Mouse (Mus musculus) hindbrain, embryonic 11.5 days (tissue): ENCODE measurements around the gene Glt8d1. TPM values are rescaled to one million over a fixed set of nuclear protein-coding genes. Genes with fewer than 3 reads are reported as not detected.
A peak's percentile ranks its signal among the peaks of the same experiment; 100 is the strongest.

Source experiments
- ATAC-seq: fragments of 200-750 bp; cut with Nextera tagmentation; 2 replicates; pipeline ENCODE4 v1.8.0; 2017; ENCODE audit warnings: mild to moderate bottlenecking, moderate TSS enrichment, moderate library complexity; ENCODE audit not compliant: low FRiP score
- DNase-seq: peaks from one replicate; pipeline ENCODE4 v3.0.0-alpha.2; 2015; ENCODE audit warnings: low spot score
- H3K27ac ChIP-seq: fragments of 300-500 bp; sonication (generic); 2 replicates; pipeline ENCODE4 v1.5.1; 2014; ENCODE audit warnings: mild to moderate bottlenecking, low read depth, low read length
- H3K27me3 ChIP-seq: fragments of 300-500 bp; sonication (generic); 2 replicates; pipeline ENCODE4 v1.6.1; 2014; ENCODE audit warnings: mild to moderate bottlenecking, low read length, moderate library complexity, mixed read lengths; ENCODE audit not compliant: control insufficient read depth, insufficient read depth
- H3K36me3 ChIP-seq: fragments of 300-500 bp; sonication (generic); 2 replicates; pipeline ENCODE4 v1.6.1; 2014; ENCODE audit warnings: mild to moderate bottlenecking, low read length, moderate library complexity, mixed read lengths; ENCODE audit not compliant: control insufficient read depth, insufficient read depth
- H3K4me1 ChIP-seq: fragments of 300-500 bp; sonication (generic); replicated peaks from 2 replicates; pipeline ENCODE4 v1.6.1; 2014; ENCODE audit warnings: low read length, mixed read lengths; ENCODE audit not compliant: control insufficient read depth, insufficient read depth
- H3K4me2 ChIP-seq: fragments of 300-500 bp; sonication (generic); replicated peaks from 2 replicates; pipeline ENCODE4 v1.6.1; 2014; ENCODE audit warnings: mild to moderate bottlenecking, low read depth, low read length
- H3K4me3 ChIP-seq: fragments of 300-500 bp; sonication (generic); 2 replicates; pipeline ENCODE4 v1.5.1; 2014; ENCODE audit warnings: low read depth, low read length
- H3K9ac ChIP-seq: fragments of 300-500 bp; sonication (generic); 2 replicates; pipeline ENCODE4 v1.6.1; 2014; ENCODE audit warnings: low read depth, low read length
- H3K9me3 ChIP-seq: fragments of 300-500 bp; sonication (generic); 2 replicates; pipeline ENCODE4 v1.6.1; 2016; ENCODE audit warnings: low read length; ENCODE audit not compliant: control insufficient read depth
- WGBS: fragments of 180-500 bp; shearing (Covaris S2); extraction: QIAGEN DNeasy Blood & Tissue Kit; methylation state at CpG from one replicate; pipeline ENCODE4 v1.1.7; 2014; 5-methylcytosine and 5-hydroxymethylcytosine counted together
- polyA plus RNA-seq: library from polyadenylated mRNA; unstranded; fragments of >200 nt; fragmentation: Nextera tagmentation; extraction: Ambion mirVana; gene quantifications from 2 replicates; pipeline ENCODE4 v1.2.1, GENCODE M21; 2014

The Glt8d1 gene
- polyA plus RNA-seq = 65.2 and 74.2 TPM in 2 replicates

DNA sequence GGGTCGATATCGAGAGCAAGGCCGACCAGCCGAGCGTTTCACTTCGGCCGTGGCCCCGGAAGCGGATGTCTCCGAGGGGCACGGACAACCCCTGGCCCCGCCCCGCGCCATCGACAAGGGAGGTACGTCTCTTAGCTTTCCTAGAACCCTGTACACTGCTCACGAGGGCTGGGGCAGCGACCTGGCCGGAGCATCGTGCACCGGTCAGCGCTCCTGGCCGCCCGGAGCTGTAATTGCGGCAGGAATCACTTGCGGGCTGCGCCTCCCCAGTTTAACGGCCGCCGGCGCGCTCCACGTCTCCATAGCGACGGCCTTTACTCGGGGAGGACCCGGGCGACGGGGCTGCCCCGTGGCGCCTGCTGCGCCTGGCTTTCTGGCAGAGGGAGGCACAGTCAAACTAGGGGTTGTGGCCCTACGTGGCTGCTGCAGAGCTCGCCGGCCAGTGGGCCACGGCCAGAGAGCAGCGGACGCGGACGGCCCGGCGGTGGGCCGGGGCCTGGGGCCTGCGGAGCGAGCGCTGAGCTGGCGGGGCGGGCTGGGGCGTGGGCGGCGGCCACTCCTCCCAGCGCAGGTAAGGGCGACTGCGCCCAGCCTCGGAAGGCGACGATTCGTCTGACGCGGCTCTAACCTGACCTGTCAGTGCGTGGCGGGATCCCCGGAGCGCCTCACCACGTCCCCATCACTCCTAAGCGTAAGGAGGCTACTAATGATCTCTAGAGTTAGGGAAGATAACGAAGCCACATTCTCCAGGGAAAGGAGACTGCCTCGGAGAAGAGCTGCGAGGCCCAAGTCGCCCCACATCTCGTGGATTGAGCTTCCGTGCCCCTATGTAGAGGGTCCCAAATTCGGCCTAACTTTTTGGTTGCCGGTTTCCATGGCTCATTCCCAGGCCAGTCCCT is at the start of gene Glt8d1, which contains the start of gene Spcs1:
Gene Glt8d1 (plus strand): TSS at position 94 of the 899 bp plus-strand sequence.
Gene Spcs1 (minus strand): TSS at position 366 of the 899 bp plus-strand sequence.
- H3K27me3 ChIP-seq = no peaks in the 10 kb centered on the region
- no peaks in the 10 kb centered on the region for H3K9me3 ChIP-seq
- DNase-seq (peak; percentile 88), ATAC-seq (peak; percentile 97)
- H3K9ac ChIP-seq = peak within 1 kb of the TSS; percentile 91
- peak within 1 kb of the TSS; percentile 92 for H3K4me3 ChIP-seq
- H3K4me2 ChIP-seq = peak within 1 kb of the TSS; percentile 78
- under 1% methylated on average over 83 of the region's 84 CpGs for WGBS
- H3K4me1 ChIP-seq = no peaks in the 10 kb centered on the region; the same call in 1 of the 2 replicates
- no peaks in the 10 kb centered on the region for H3K36me3 ChIP-seq
- H3K27ac ChIP-seq = peak within 1 kb of the TSS; percentile 90

DNA sequence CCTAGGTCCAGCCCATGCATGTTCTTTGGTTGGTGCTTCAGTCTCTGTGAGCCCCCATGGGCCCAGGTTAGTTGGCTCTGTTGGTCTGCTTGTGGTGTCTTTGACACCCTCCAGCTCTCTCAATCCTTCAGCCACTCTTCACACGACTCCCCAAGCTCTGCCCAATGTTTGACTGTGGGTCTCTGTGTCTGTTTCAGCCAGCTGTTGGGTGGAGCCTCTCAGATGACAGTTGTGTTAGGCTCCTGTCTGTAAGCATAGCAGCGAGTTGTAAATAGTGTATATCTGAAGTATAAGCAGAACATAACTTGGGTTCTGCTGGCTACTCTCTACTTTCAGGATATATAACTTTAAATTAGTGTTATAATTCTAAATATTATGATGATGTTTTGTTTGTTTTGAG is 42.7 kb upstream of the Glt8d1 start:
- no peak for ATAC-seq
- H3K9ac ChIP-seq = no peak overlapping the region
- no peak overlapping the region for H3K4me2 ChIP-seq
- no peaks in the 10 kb centered on the region for H3K4me1 ChIP-seq
- WGBS = 85% methylated on average over 2 of the region's 2 CpGs
- H3K9me3 ChIP-seq = no peaks in the 10 kb centered on the region
- H3K27me3 ChIP-seq = no peaks in the 10 kb centered on the region
- DNase-seq = no peak
- H3K4me3 ChIP-seq = no peak overlapping the region
- H3K27ac ChIP-seq = no peak overlapping the region
- H3K36me3 ChIP-seq = no peaks in the 10 kb centered on the region

DNA sequence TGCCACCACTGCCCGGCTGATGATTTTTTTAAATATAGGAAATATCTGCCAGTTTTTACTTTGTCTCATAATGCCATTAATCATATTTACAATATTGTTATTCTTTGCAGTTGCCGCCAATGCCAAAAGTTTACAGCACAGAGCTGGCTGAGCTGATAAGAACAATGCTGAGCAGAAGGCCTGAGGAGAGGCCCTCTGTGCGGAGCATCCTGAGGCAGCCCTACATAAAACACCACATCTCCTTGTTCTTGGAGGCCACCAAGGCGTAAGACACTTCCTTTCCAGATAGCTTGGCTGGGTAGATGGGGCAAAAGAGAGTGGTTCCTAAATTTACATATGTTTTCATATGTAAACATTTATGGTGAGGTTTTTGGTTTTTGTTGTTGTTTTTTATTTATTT is 42.2 kb upstream of the Glt8d1 start:
- no peak overlapping the region for H3K4me2 ChIP-seq
- H3K4me3 ChIP-seq = no peak overlapping the region
- DNase-seq (no peak), ATAC-seq (no peak)
- H3K36me3 ChIP-seq = no peaks in the 10 kb centered on the region
- no peak overlapping the region for H3K27ac ChIP-seq
- no peaks in the 10 kb centered on the region for H3K27me3 ChIP-seq
- no peaks in the 10 kb centered on the region for H3K4me1 ChIP-seq
- 91% methylated on average over 4 of the region's 4 CpGs for WGBS
- H3K9me3 ChIP-seq = no peaks in the 10 kb centered on the region
- H3K9ac ChIP-seq = no peak overlapping the region

DNA sequence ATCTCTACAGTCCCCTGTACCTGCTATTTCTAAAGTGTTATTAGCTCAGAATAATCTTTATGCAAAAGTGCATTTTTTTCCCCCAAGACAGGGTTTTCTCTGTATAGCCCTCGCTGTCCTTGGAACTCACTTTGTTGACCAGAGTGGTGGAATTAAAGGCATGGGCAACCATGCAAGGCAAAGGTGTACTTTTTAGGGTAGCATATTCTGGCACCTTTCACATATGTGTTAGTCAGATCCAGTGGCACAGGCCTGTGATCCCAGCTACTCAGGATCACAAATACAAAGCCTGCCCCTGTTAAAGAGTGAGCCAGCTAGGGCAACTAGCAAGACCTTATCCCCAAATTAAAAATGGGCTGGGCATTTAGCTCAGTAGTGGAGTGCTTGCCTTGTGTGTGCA is 40.8 kb upstream of the Glt8d1 start:
- Histone ChIP-seq H3K4me1 (no peaks in the 10 kb centered on the region), H3K36me3 (no peaks in the 10 kb centered on the region), H3K27ac (no peak overlapping the region), H3K4me2 (no peak overlapping the region), H3K9me3 (no peaks in the 10 kb centered on the region), H3K4me3 (no peak overlapping the region), H3K27me3 (no peaks in the 10 kb centered on the region), H3K9ac (no peak overlapping the region)
- DNase-seq (no peak), ATAC-seq (no peak)
- WGBS = 93% methylated on average over 1 of the region's 1 CpGs

DNA sequence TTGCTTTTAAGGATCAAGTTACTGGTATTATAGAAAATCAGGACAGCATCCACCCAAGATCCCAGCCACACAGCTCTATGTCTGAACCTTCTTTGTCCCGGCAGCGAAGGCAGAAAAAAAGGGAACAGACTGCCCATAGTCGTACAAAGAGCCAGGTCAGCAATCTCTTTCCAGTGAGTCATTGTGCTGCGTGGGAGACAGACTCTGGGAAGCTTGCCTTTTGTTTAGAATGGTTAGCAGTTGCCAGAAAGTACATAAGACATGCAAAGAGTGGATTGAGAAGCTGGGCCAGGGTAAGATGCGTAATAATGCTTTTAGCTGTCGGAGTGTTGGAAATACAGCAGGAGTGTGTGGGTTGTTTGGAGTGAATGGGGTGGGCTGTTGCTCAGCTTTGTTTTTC is 27.0 kb upstream of the Glt8d1 start:
- 60% methylated on average over 6 of the region's 6 CpGs for WGBS
- DNase-seq = peak; percentile 27
- Histone ChIP-seq H3K36me3 (peaks cover 4% of the 10 kb centered on the region; the same call in 1 of the 2 replicates), H3K4me1 (no peaks in the 10 kb centered on the region), H3K27me3 (no peaks in the 10 kb centered on the region), H3K9me3 (no peaks in the 10 kb centered on the region), H3K9ac (no peak overlapping the region), H3K27ac (peak overlapping the region; percentile 58; the same call in 1 of the 2 replicates), H3K4me3 (no peak overlapping the region), H3K4me2 (no peak overlapping the region)
- ATAC-seq = no peak

DNA sequence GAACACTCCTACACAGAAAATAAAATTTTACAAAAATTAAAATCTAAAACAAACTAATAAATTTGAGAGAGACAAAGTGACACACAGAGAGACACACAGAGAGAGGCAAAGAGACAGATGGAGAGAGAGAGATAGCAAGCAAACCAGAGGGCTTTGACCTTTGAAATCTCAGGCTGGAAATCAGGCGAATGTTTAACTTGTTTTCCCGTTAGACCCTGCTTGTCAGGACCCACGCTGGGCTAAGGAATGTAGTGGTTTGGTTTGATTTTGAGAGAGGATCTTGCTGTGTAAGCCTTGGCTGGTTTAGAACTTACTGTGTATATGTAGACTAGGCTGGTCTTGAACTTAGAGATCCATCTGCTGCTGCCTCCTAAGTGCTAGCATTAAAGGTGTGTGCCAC is 25.0 kb upstream of the Glt8d1 start:
- no peak for ATAC-seq
- Histone ChIP-seq H3K27ac (no peak overlapping the region), H3K9me3 (no peaks in the 10 kb centered on the region), H3K27me3 (no peaks in the 10 kb centered on the region), H3K4me2 (no peak overlapping the region), H3K9ac (no peak overlapping the region), H3K36me3 (no peaks in the 10 kb centered on the region), H3K4me3 (no peak overlapping the region), H3K4me1 (no peaks in the 10 kb centered on the region)
- 89% methylated on average over 3 of the region's 3 CpGs for WGBS
- DNase-seq = no peak

DNA sequence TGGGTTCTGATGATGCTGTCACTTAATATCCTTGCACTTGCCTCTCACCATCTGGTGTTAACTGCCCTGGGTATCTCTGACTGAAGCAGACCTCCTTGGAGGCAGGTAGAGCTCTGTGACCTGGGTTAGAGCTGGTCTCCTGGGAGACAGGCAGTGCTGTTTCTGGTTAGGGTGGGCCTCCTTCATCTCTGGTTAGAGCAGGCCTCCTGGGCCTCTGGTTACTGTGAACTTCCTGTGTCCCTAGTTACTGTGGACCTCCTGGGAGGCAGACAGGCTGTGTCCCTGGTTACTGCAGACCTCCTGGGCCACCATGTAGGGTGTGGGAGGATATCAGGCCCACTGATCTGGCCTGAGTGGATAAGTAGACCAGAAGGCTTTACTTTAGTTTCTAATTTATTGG is 4.8 kb upstream of the Glt8d1 start:
- no peaks in the 10 kb centered on the region for H3K36me3 ChIP-seq

DNA sequence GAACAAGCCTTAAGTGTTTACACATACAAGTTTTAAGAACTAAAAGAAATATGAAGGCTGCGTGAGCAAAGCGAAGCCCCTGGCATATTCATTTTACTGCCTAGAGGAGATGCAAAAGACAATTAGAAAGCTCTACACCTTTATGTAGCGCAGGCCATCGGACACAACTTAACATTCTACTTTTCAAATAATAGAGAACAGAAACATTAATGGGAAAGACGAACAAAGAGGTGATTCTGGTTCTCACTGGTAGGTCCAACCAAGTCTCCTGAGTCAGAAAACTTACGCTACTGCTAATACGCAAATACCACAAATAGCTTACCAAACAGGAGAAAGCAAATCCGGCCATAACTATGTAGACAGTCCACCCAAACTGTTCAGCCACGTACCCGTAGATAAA is 844 bp upstream of the Glt8d1 start:
- Histone ChIP-seq H3K4me1 (no peaks in the 10 kb centered on the region; the same call in 1 of the 2 replicates), H3K36me3 (no peaks in the 10 kb centered on the region), H3K27ac (no peak overlapping the region), H3K4me3 (peak overlapping the region; percentile 92), H3K27me3 (no peaks in the 10 kb centered on the region), H3K9me3 (no peaks in the 10 kb centered on the region), H3K9ac (peak overlapping the region; percentile 91), H3K4me2 (peak overlapping the region; percentile 78)
- ATAC-seq = no peak
- DNase-seq = no peak
- 63% methylated on average over 10 of the region's 10 CpGs for WGBS

More for the DNA sequence above, 4.8 kb upstream of the Glt8d1 start:
- no peak overlapping the region for H3K4me3 ChIP-seq
- H3K27me3 ChIP-seq = no peaks in the 10 kb centered on the region
- no peak overlapping the region for H3K9ac ChIP-seq
- ATAC-seq (no peak), DNase-seq (no peak)
- no peak overlapping the region for H3K4me2 ChIP-seq
- no peaks in the 10 kb centered on the region for H3K9me3 ChIP-seq
- H3K27ac ChIP-seq = no peak overlapping the region
- no peaks in the 10 kb centered on the region; the same call in 1 of the 2 replicates for H3K4me1 ChIP-seq
